Mouse (Mus musculus): Measurements from ENCODE around the gene Nxpe2.

DNA sequence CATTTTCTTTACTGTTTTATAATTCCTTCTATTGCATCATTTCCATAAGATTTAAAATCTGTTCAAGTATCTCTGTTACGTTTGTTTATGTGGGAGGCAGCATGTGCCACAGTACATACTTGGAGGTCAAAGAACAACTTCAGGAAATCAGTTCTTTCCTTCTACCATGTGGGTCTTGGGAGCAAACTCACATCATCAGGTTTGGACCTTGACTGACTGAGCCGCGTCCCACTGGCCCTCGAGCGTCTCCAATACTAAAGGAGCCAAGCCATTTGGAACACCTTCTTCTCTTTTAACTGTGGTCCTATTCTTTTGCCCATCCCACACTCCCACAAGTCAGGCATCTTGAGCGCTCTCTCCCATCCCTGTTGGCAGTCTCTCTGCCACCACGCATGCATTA, 23.7 kb downstream of the Nxpe2 start:
- TF ChIP-seq CTCF (IDR thresholded peaks at IDR 0.05; ENCODE audit: control insufficient read depth, insufficient read depth, insufficient replicate concordance, low read depth, low read length) (no peak), POLR2A (IDR thresholded peaks at IDR 0.05; ENCODE audit: control insufficient read depth, low read depth, low read length) (no peak)

Measured in testis, adult 2 months (tissue).